Mouse (Mus musculus): ENCODE results near the gene Usp33. TPM values are rescaled to one million over a fixed set of nuclear protein-coding genes. Genes with fewer than 3 reads are reported as not detected.

Gene Usp33
- polyA plus RNA-seq, 1 experiment from 2014 or later, result 37.7 TPM

Other genes with a start within 250 kb of the Usp33 start
- gene Gipc2, start 180.2 kb upstream of the Usp33 start, polyA plus RNA-seq (2016; fragmentation: Nextera tagmentation; extraction: Ambion mirVana), result 1.3 and 4.5 TPM in 2 replicates
- gene Dnajb4, start 136.2 kb upstream of the Usp33 start, polyA plus RNA-seq (2016; fragmentation: Nextera tagmentation; extraction: Ambion mirVana), result 53.0 and 56.3 TPM in 2 replicates
- 142 and 146 TPM in 2 replicates for gene Fubp1, start 136.1 kb upstream of the Usp33 start, polyA plus RNA-seq (2016; fragmentation: Nextera tagmentation; extraction: Ambion mirVana)
- 226 and 246 TPM in 2 replicates for gene Nexn, start 80.1 kb upstream of the Usp33 start, polyA plus RNA-seq (2016; fragmentation: Nextera tagmentation; extraction: Ambion mirVana)
- 18.0 and 18.8 TPM in 2 replicates for gene Miga1, start 6.1 kb upstream of the Usp33 start, polyA plus RNA-seq (2016; fragmentation: Nextera tagmentation; extraction: Ambion mirVana)
- gene Zzz3, start 49.0 kb downstream of the Usp33 start, polyA plus RNA-seq (2016; fragmentation: Nextera tagmentation; extraction: Ambion mirVana), result 37.4 and 38.8 TPM in 2 replicates